Mouse (Mus musculus) midbrain, embryonic 11.5 days (tissue): ENCODE measurements around the gene Dnajc9. TPM values are rescaled to one million over a fixed set of nuclear protein-coding genes. Genes with fewer than 3 reads are reported as not detected.

Source experiments
- ATAC-seq: fragments of 200-750 bp; cut with Nextera tagmentation; 2 replicates; pipeline ENCODE4 v1.8.0; 2017; ENCODE audit warnings: moderate TSS enrichment, moderate library complexity; ENCODE audit not compliant: low FRiP score
- DNase-seq: peaks from one replicate; pipeline ENCODE4 v3.0.0; 2015; ENCODE audit warnings: low spot score; ENCODE audit errors: missing footprints
- H3K27ac ChIP-seq: fragments of 300-500 bp; sonication (generic); 2 replicates; pipeline ENCODE4 v1.5.1; 2014; ENCODE audit warnings: low read depth, low read length
- H3K27me3 ChIP-seq: fragments of 300-500 bp; sonication (generic); 2 replicates; pipeline ENCODE4 v1.6.1; 2014; ENCODE audit warnings: mild to moderate bottlenecking, low read length, moderate library complexity, mixed read lengths; ENCODE audit not compliant: control insufficient read depth, insufficient read depth
- H3K36me3 ChIP-seq: fragments of 300-500 bp; sonication (generic); 2 replicates; pipeline ENCODE4 v1.6.1; 2014; ENCODE audit warnings: mild to moderate bottlenecking, low read length, moderate library complexity, mixed read lengths; ENCODE audit not compliant: control insufficient read depth, insufficient read depth
- H3K4me1 ChIP-seq: fragments of 300-500 bp; sonication (generic); 2 replicates; pipeline ENCODE4 v1.6.1; 2014; ENCODE audit warnings: low read length; ENCODE audit not compliant: control insufficient read depth, insufficient read depth
- H3K4me2 ChIP-seq: fragments of 300-500 bp; sonication (generic); 2 replicates; pipeline ENCODE4 v1.6.1; 2014; ENCODE audit warnings: mild to moderate bottlenecking, moderate library complexity
- H3K4me3 ChIP-seq: fragments of 300-500 bp; sonication (generic); 2 replicates; pipeline ENCODE4 v1.5.1; 2014; ENCODE audit warnings: low read depth, low read length
- H3K9ac ChIP-seq: fragments of 300-500 bp; sonication (generic); 2 replicates; pipeline ENCODE4 v1.6.1; 2014; ENCODE audit warnings: low read length
- H3K9me3 ChIP-seq: fragments of 300-500 bp; sonication (generic); 2 replicates; pipeline ENCODE4 v1.6.1; 2016; ENCODE audit warnings: low read length; ENCODE audit not compliant: control insufficient read depth
- WGBS: fragments of 180-500 bp; shearing (Covaris S2); extraction: QIAGEN DNeasy Blood & Tissue Kit; methylation state at CpG from one replicate; pipeline ENCODE4 v1.1.7; 2014; 5-methylcytosine and 5-hydroxymethylcytosine counted together
- polyA plus RNA-seq: library from polyadenylated mRNA; unstranded; fragments of >200 nt; fragmentation: Nextera tagmentation; extraction: Ambion mirVana; gene quantifications from 2 replicates; pipeline ENCODE4 v1.2.1, GENCODE M21; 2014

The Dnajc9 gene
- 276 and 296 TPM in 2 replicates for polyA plus RNA-seq

GRCm38 (mm10) chr14:20388441-20389129 lies at the start of gene Dnajc9:
Gene Dnajc9, minus strand, starts transcription at chr14:20388910.
- Histone ChIP-seq H3K9ac (peak within 1 kb of the TSS; percentile 80), H3K36me3 (peaks cover 2% of the 10 kb centered on the region), H3K27me3 (no peaks in the 10 kb centered on the region), H3K9me3 (no peaks in the 10 kb centered on the region), H3K4me2 (peak within 1 kb of the TSS; percentile 60), H3K4me3 (peak within 1 kb of the TSS; percentile 74), H3K4me1 (peaks cover 20% of the 10 kb centered on the region), H3K27ac (no peak within 1 kb of the TSS; the same call in 1 of the 2 replicates)
- WGBS: under 1% methylated on average over 59 of the region's 59 CpGs
- DNase-seq (peak; percentile 100), ATAC-seq (peak; percentile 80)

GRCm38 (mm10) chr14:20436976-20437375 lies 48.3 kb upstream of the Dnajc9 start:
- H3K9me3 ChIP-seq: no peaks in the 10 kb centered on the region
- ATAC-seq: no peak

DNA sequence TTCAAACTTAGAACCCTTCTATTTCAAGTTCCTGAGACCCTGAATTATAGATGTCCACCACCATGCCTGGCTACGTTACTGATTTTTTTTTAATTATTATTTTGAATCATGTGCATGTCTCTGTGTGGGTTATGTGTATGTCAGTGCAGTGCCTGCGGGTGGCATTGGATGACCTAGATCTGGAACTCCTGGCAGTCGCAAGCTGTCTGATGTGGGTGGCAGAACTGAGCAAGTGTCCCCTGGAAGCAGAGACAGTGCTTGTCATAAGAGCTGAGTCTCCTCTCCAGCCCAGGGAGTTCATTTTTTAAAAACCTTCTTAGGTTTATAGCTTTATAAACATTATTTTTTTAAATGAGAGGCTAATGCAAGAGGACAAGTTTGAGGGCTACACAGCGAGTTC lies 43.7 kb upstream of the Dnajc9 start:
- ATAC-seq: no peak
- H3K27ac ChIP-seq: no peak overlapping the region
- no peaks in the 10 kb centered on the region for H3K4me1 ChIP-seq
- H3K27me3 ChIP-seq: no peaks in the 10 kb centered on the region
- no peaks in the 10 kb centered on the region for H3K36me3 ChIP-seq
- DNase-seq: no peak
- H3K9ac ChIP-seq: no peak overlapping the region
- no peak overlapping the region for H3K4me2 ChIP-seq
- H3K9me3 ChIP-seq: no peaks in the 10 kb centered on the region
- no peak overlapping the region for H3K4me3 ChIP-seq
- 83% methylated on average over 4 of the region's 4 CpGs for WGBS

More at GRCm38 (mm10) chr14:20436976-20437375, 48.3 kb upstream of the Dnajc9 start:
- Histone ChIP-seq H3K4me2 (no peak overlapping the region), H3K27ac (no peak overlapping the region), H3K4me3 (no peak overlapping the region), H3K9ac (no peak overlapping the region), H3K4me1 (no peaks in the 10 kb centered on the region), H3K27me3 (no peaks in the 10 kb centered on the region), H3K36me3 (no peaks in the 10 kb centered on the region)
- WGBS: 76% methylated on average over 6 of the region's 6 CpGs
- no peak for DNase-seq

DNA sequence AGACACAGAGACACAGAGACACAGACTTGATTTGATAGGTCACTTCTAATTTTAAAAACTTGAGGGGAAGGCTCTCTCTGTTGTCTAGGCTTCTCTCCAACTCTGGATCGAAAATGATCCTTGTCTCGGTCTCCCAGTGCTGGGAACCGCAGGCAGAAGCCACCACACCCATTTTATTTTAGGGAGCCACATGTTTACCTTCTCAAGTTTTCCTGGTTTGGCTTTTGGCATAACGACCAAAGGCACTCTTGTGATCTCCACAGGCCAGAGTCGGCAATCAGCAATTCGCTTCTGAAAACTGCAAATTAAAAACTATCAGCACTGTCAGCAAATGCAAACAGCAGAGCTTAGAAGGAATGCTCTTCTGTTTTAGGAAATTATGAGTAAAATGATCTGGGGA lies 43.0 kb upstream of the Dnajc9 start:
- WGBS: 83% methylated on average over 6 of the region's 6 CpGs
- H3K27me3 ChIP-seq: no peaks in the 10 kb centered on the region
- no peaks in the 10 kb centered on the region for H3K4me1 ChIP-seq
- H3K36me3 ChIP-seq: no peaks in the 10 kb centered on the region
- H3K9me3 ChIP-seq: no peaks in the 10 kb centered on the region
- no peak overlapping the region for H3K27ac ChIP-seq
- ATAC-seq (no peak), DNase-seq (no peak)
- no peak overlapping the region for H3K4me2 ChIP-seq
- no peak overlapping the region for H3K9ac ChIP-seq
- H3K4me3 ChIP-seq: no peak overlapping the region

GRCm38 (mm10) chr14:20429833-20430232 lies 41.1 kb upstream of the Dnajc9 start:
- Histone ChIP-seq H3K27ac (no peak overlapping the region), H3K9ac (no peak overlapping the region), H3K27me3 (no peaks in the 10 kb centered on the region), H3K4me1 (no peaks in the 10 kb centered on the region), H3K36me3 (no peaks in the 10 kb centered on the region), H3K9me3 (no peaks in the 10 kb centered on the region), H3K4me2 (no peak overlapping the region), H3K4me3 (no peak overlapping the region)
- ATAC-seq (no peak), DNase-seq (no peak)
- WGBS: 67% methylated on average over 1 of the region's 1 CpGs

- no peak overlapping the region for H3K9ac ChIP-seq
- no peaks in the 10 kb centered on the region for H3K9me3 ChIP-seq
- no peaks in the 10 kb centered on the region for H3K27me3 ChIP-seq
- no peak overlapping the region for H3K27ac ChIP-seq
- no peaks in the 10 kb centered on the region for H3K36me3 ChIP-seq
- no peaks in the 10 kb centered on the region for H3K4me1 ChIP-seq
- no peak for DNase-seq
- no peak for ATAC-seq
- H3K4me2 ChIP-seq: no peak overlapping the region
- no peak overlapping the region for H3K4me3 ChIP-seq
- 52% methylated on average over 1 of the region's 1 CpGs for WGBS
Measured at GRCm38 (mm10) chr14:20428593-20428992, 39.9 kb upstream of the Dnajc9 start.

DNA sequence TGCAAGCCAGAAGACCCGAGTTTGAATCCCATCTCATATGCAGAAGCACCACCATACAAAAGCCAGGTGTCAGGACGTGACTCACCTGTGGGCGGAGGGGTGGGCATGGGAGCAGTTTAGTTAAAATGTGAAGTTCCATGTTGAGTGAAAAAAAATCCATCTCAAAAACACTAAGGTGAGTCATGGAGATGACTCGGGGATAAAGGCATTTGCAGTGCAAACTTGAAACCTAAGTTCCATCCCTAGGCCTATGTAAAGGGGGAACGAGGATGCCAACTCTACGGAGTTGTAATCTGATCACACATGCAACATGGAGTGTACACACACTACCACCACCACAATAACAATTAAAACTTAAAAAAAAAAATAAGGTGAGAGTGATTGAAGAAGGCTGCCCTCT lies 34.3 kb upstream of the Dnajc9 start:
- ATAC-seq: no peak
- H3K27me3 ChIP-seq: no peaks in the 10 kb centered on the region
- DNase-seq: no peak
- H3K4me1 ChIP-seq: no peaks in the 10 kb centered on the region
- no peak overlapping the region for H3K9ac ChIP-seq
- no peak overlapping the region for H3K27ac ChIP-seq
- H3K36me3 ChIP-seq: no peaks in the 10 kb centered on the region
- H3K4me2 ChIP-seq: no peak overlapping the region
- WGBS: 90% methylated on average over 6 of the region's 6 CpGs
- H3K4me3 ChIP-seq: no peak overlapping the region
- no peaks in the 10 kb centered on the region for H3K9me3 ChIP-seq

DNA sequence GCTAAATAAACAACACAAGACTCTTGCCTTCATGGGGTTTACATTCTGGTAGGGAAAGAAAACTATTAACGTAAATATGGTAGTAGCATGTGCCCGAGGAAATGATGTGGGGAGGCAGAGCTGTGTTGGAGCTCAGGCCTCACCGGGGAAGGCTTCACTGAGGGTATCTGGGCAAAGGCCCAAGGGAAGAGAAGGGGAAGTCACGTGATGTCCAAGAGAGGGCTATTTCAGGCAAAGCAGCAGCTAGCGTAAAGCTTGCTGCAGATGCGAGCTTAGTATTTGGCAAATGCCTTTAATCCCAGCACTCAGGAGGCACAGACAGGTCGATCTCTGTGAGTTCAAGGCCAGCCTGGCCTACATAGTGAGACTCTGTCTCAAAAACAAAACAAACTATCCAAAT lies 33.5 kb upstream of the Dnajc9 start:
- Histone ChIP-seq H3K9ac (no peak overlapping the region), H3K4me3 (no peak overlapping the region), H3K4me2 (no peak overlapping the region), H3K36me3 (no peaks in the 10 kb centered on the region), H3K27ac (no peak overlapping the region), H3K9me3 (no peaks in the 10 kb centered on the region), H3K27me3 (no peaks in the 10 kb centered on the region), H3K4me1 (no peaks in the 10 kb centered on the region)
- ATAC-seq (no peak), DNase-seq (no peak)
- WGBS: 83% methylated on average over 7 of the region's 7 CpGs

DNA sequence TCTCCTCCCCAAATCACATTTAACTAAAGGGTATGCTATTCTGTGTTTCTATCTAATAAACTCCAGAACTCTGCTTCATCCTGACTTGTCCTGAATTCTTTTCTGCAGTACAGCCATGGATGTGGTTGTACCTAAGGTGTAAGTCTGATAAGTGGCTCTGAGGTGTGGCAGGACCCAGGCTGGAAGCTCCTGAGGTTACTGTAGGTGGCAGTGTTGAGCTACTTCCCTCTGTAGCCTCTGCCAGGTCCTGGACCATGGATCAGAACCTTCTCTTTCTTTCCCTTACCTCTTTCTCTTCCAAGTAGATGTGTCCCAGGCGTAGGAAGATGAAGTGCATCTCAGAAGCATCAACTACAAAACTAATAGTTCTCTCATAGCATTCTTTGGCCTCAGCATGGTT lies 11.4 kb upstream of the Dnajc9 start:
- no peak overlapping the region for H3K27ac ChIP-seq
- no peaks in the 10 kb centered on the region for H3K9me3 ChIP-seq
- no peaks in the 10 kb centered on the region for H3K27me3 ChIP-seq
- WGBS: 71% methylated on average over 1 of the region's 1 CpGs
- no peak overlapping the region for H3K9ac ChIP-seq
- ATAC-seq: no peak
- DNase-seq: peak; percentile 84
- H3K4me1 ChIP-seq: no peaks in the 10 kb centered on the region
- H3K4me3 ChIP-seq: no peak overlapping the region
- no peak overlapping the region for H3K4me2 ChIP-seq
- no peaks in the 10 kb centered on the region for H3K36me3 ChIP-seq
